Mouse (Mus musculus) G1E (cell line): ENCODE results near the gene Mycbp.
A peak's percentile ranks its signal among the peaks of the same experiment; 100 is the strongest.

Source experiments
- CTCF ChIP-seq: IDR thresholded peaks from 2 replicates; pipeline ENCODE4 v1.5.1; 2012; ENCODE audit warnings: low read depth, low read length, inconsistent platforms, mixed read lengths
- GATA1 ChIP-seq: IDR thresholded peaks from 2 replicates; pipeline ENCODE4 v1.6.1; 2012; ENCODE audit warnings: borderline replicate concordance, low read length, inconsistent platforms, mixed read lengths
- GATA2 ChIP-seq: IDR thresholded peaks from 2 replicates; pipeline ENCODE4 v1.6.1; 2012; ENCODE audit warnings: low read depth, low read length, inconsistent platforms, borderline replicate concordance
- POLR2AphosphoS5 ChIP-seq: IDR thresholded peaks from 2 replicates; pipeline ENCODE4 v1.6.1; 2012; ENCODE audit warnings: low read depth, low read length, inconsistent platforms; ENCODE audit not compliant: insufficient replicate concordance

GRCm38 (mm10) chr4:123939838-123940237, 35.2 kb downstream of the Mycbp start:
- TF ChIP-seq GATA1: no peak
- peak; percentile 51; the same call in 1 of the 2 replicates for TF ChIP-seq CTCF
- no peak for TF ChIP-seq GATA2
- no peak for TF ChIP-seq POLR2AphosphoS5
